Mouse (Mus musculus): Measurements from ENCODE around the gene Rrp12. TPM values are rescaled to one million over a fixed set of nuclear protein-coding genes. Genes with fewer than 3 reads are reported as not detected.
"Not testable (repeated sequence)": the region's sequence is repeated elsewhere in the genome, so short reads cannot be mapped to it uniquely, and the experiment has no call there.

Rrp12 gene
- polyA plus RNA-seq, 1 experiment = 7.0 TPM

GRCm38 (mm10) chr19:41850021-41850718 is 45.8 kb downstream of the Rrp12 start:
- Histone ChIP-seq H3K27ac (ENCODE audit: insufficient read depth, low read length) (no peak overlapping the region), H3K4me1 (ENCODE audit: control insufficient read depth, insufficient read depth, insufficient read length) (peaks cover 12% of the 10 kb centered on the region; the same call in 1 of the 2 replicates), H3K27me3 (ENCODE audit: control insufficient read depth, insufficient read depth, low read length) (peaks cover 3% of the 10 kb centered on the region; the same call in 1 of the 2 replicates), H3K36me3 (ENCODE audit: control insufficient read depth, insufficient read depth, low read length) (no peaks in the 10 kb centered on the region), H3K4me3 (ENCODE audit: extremely low read depth, insufficient read depth, insufficient read length) (no peak overlapping the region; the same call in 1 of the 2 replicates)
- no peak for TF ChIP-seq CTCF (IDR thresholded peaks at IDR 0.05; ENCODE audit: extremely low read depth, insufficient read depth, insufficient read length, insufficient replicate concordance)
- TF ChIP-seq POLR2A (IDR thresholded peaks at IDR 0.05; ENCODE audit: low read depth, low read length) = no peak
- DNase-seq (ENCODE audit: low read depth in 1 of 2, low spot score in 2 of 2) = no peak
- WGBS = 78% methylated on average over 6 of the region's 6 CpGs

GRCm38 (mm10) chr19:41847992-41848851 is 47.8 kb downstream of the Rrp12 start, which contains the start of gene Frat2:
Gene Frat2 (minus strand): TSS chr19:41848132.
- WGBS = under 1% methylated on average over 72 of the region's 72 CpGs
- peaks cover 12% of the 10 kb centered on the region; the same call in 1 of the 2 replicates for H3K4me1 ChIP-seq (ENCODE audit: control insufficient read depth, insufficient read depth, insufficient read length)

GRCm38 (mm10) chr19:41847614-41847991 is 48.4 kb downstream of the Rrp12 start:
- Histone ChIP-seq H3K4me3 (ENCODE audit: extremely low read depth, insufficient read depth, insufficient read length) (peak overlapping the region; percentile 63), H3K27ac (ENCODE audit: insufficient read depth, low read length) (peak overlapping the region; percentile 97), H3K4me1 (ENCODE audit: control insufficient read depth, insufficient read depth, insufficient read length) (peaks cover 12% of the 10 kb centered on the region; the same call in 1 of the 2 replicates)
- H3K36me3 ChIP-seq (ENCODE audit: control insufficient read depth, insufficient read depth, low read length); H3K27me3 ChIP-seq (ENCODE audit: control insufficient read depth, insufficient read depth, low read length); DNase-seq (ENCODE audit: low read depth in 1 of 2, low spot score in 2 of 2): not testable (repeated sequence)
- under 1% methylated on average over 51 of the region's 53 CpGs for WGBS

More at GRCm38 (mm10) chr19:41847992-41848851, 47.8 kb downstream of the Rrp12 start, which contains the start of gene Frat2:
- TF ChIP-seq POLR2A (IDR thresholded peaks at IDR 0.05; ENCODE audit: low read depth, low read length) = no peak
- no peak for TF ChIP-seq CTCF (IDR thresholded peaks at IDR 0.05; ENCODE audit: extremely low read depth, insufficient read depth, insufficient read length, insufficient replicate concordance)
- peak; percentile 85 for DNase-seq (ENCODE audit: low read depth in 1 of 2, low spot score in 2 of 2)
- H3K4me3 ChIP-seq (ENCODE audit: extremely low read depth, insufficient read depth, insufficient read length) = peak within 1 kb of the TSS; percentile 63
- peak within 1 kb of the TSS; percentile 97 for H3K27ac ChIP-seq (ENCODE audit: insufficient read depth, low read length)
- H3K27me3 ChIP-seq (ENCODE audit: control insufficient read depth, insufficient read depth, low read length) = peaks cover 3% of the 10 kb centered on the region; the same call in 1 of the 2 replicates
- no peaks in the 10 kb centered on the region for H3K36me3 ChIP-seq (ENCODE audit: control insufficient read depth, insufficient read depth, low read length)

- TF ChIP-seq POLR2A (IDR thresholded peaks at IDR 0.05; ENCODE audit: low read depth, low read length) (no peak), CTCF (IDR thresholded peaks at IDR 0.05; ENCODE audit: extremely low read depth, insufficient read depth, insufficient read length, insufficient replicate concordance) (no peak)
- under 1% methylated on average over 64 of the region's 64 CpGs for WGBS
- peaks cover 3% of the 10 kb centered on the region; the same call in 1 of the 2 replicates for H3K27me3 ChIP-seq (ENCODE audit: control insufficient read depth, insufficient read depth, low read length)
- peak in 1 of 2 experiments; percentile 30 for DNase-seq (ENCODE audit: low read depth in 1 of 2, low spot score in 2 of 2)
- H3K36me3 ChIP-seq (ENCODE audit: control insufficient read depth, insufficient read depth, low read length) = no peaks in the 10 kb centered on the region
- H3K27ac ChIP-seq (ENCODE audit: insufficient read depth, low read length) = peak overlapping the region; percentile 97; the same call in 1 of the 2 replicates
- peak overlapping the region; percentile 63 for H3K4me3 ChIP-seq (ENCODE audit: extremely low read depth, insufficient read depth, insufficient read length)
- peaks cover 12% of the 10 kb centered on the region; the same call in 1 of the 2 replicates for H3K4me1 ChIP-seq (ENCODE audit: control insufficient read depth, insufficient read depth, insufficient read length)
Measured at GRCm38 (mm10) chr19:41847091-41847581, 48.8 kb downstream of the Rrp12 start.

- 16% methylated on average over 21 of the region's 21 CpGs for WGBS
- peak overlapping the region; percentile 63 for H3K4me3 ChIP-seq (ENCODE audit: extremely low read depth, insufficient read depth, insufficient read length)
- peaks cover 3% of the 10 kb centered on the region; the same call in 1 of the 2 replicates for H3K27me3 ChIP-seq (ENCODE audit: control insufficient read depth, insufficient read depth, low read length)
- TF ChIP-seq CTCF (IDR thresholded peaks at IDR 0.05; ENCODE audit: extremely low read depth, insufficient read depth, insufficient read length, insufficient replicate concordance) (no peak), POLR2A (IDR thresholded peaks at IDR 0.05; ENCODE audit: low read depth, low read length) (no peak)
- H3K4me1 ChIP-seq (ENCODE audit: control insufficient read depth, insufficient read depth, insufficient read length) = peaks cover 12% of the 10 kb centered on the region; the same call in 1 of the 2 replicates
- DNase-seq (ENCODE audit: low read depth in 1 of 2, low spot score in 2 of 2) = no peak
- no peak overlapping the region for H3K27ac ChIP-seq (ENCODE audit: insufficient read depth, low read length)
- no peaks in the 10 kb centered on the region for H3K36me3 ChIP-seq (ENCODE audit: control insufficient read depth, insufficient read depth, low read length)
Measured at GRCm38 (mm10) chr19:41846366-41847090, 49.4 kb downstream of the Rrp12 start.

GRCm38 (mm10) chr19:41844345-41844744 is 51.6 kb downstream of the Rrp12 start:
- Histone ChIP-seq H3K27ac (ENCODE audit: insufficient read depth, low read length) (no peak overlapping the region), H3K36me3 (ENCODE audit: control insufficient read depth, insufficient read depth, low read length) (no peaks in the 10 kb centered on the region), H3K27me3 (ENCODE audit: control insufficient read depth, insufficient read depth, low read length) (peaks cover 3% of the 10 kb centered on the region; the same call in 1 of the 2 replicates), H3K4me3 (ENCODE audit: extremely low read depth, insufficient read depth, insufficient read length) (no peak overlapping the region), H3K4me1 (ENCODE audit: control insufficient read depth, insufficient read depth, insufficient read length) (peaks cover 6% of the 10 kb centered on the region; the same call in 1 of the 2 replicates)
- 79% methylated on average over 6 of the region's 6 CpGs for WGBS
- DNase-seq (ENCODE audit: low read depth in 1 of 2, low spot score in 2 of 2) = peak in 1 of 2 experiments; percentile 11
- TF ChIP-seq CTCF (IDR thresholded peaks at IDR 0.05; ENCODE audit: extremely low read depth, insufficient read depth, insufficient read length, insufficient replicate concordance) (peak; percentile 36; the same call in 1 of the 2 replicates), POLR2A (IDR thresholded peaks at IDR 0.05; ENCODE audit: low read depth, low read length) (no peak)
